Mouse (Mus musculus): ENCODE results near the gene Crygs. TPM values are rescaled to one million over a fixed set of nuclear protein-coding genes. Genes with fewer than 3 reads are reported as not detected.

Crygs gene
- polyA plus RNA-seq, 1 experiment from 2014 or later, result not detected

GRCm38 (mm10) chr16:22820731-22821130, 9.4 kb upstream of the Crygs start:
- Histone ChIP-seq H3K9me3 (ENCODE audit: low read length) (no peaks in the 10 kb centered on the region), H3K9ac (replicated peaks; ENCODE audit: low read depth) (no peak overlapping the region), H3K4me1 (ENCODE audit: insufficient read depth, low read depth, low read length) (no peaks in the 10 kb centered on the region), H3K36me3 (ENCODE audit: insufficient read depth, low read length) (peaks cover 7% of the 10 kb centered on the region; the same call in 1 of the 2 replicates), H3K27ac (ENCODE audit: low read length) (no peak overlapping the region), H3K4me2 (replicated peaks; ENCODE audit: low read depth, low read length) (no peak overlapping the region), H3K4me3 (ENCODE audit: low read depth, low read length) (no peak overlapping the region), H3K27me3 (replicated peaks; ENCODE audit: insufficient read depth, low read length) (no peaks in the 10 kb centered on the region)
- 0 out of 2 replicates have a peak, but pooled peaks have one; percentile 28 for ATAC-seq
- DNase-seq (ENCODE audit: low spot score), result peak; percentile 5
- 43% methylated on average over 8 of the region's 8 CpGs for WGBS
- no peak for TF ChIP-seq EP300 (IDR thresholded peaks at IDR 0.05)
- TF ChIP-seq CTCF (IDR thresholded peaks at IDR 0.05), result peak; percentile 58

- H3K27ac ChIP-seq (ENCODE audit: low read length), result no peak overlapping the region
- H3K4me1 ChIP-seq (ENCODE audit: insufficient read depth, low read depth, low read length), result no peaks in the 10 kb centered on the region
- no peak for ATAC-seq
- H3K9ac ChIP-seq (replicated peaks; ENCODE audit: low read depth), result no peak overlapping the region
- TF ChIP-seq CTCF (IDR thresholded peaks at IDR 0.05) (peak; percentile 75), EP300 (IDR thresholded peaks at IDR 0.05) (no peak)
- H3K9me3 ChIP-seq (ENCODE audit: low read length), result no peaks in the 10 kb centered on the region
- H3K27me3 ChIP-seq (replicated peaks; ENCODE audit: insufficient read depth, low read length), result no peaks in the 10 kb centered on the region
- 10% methylated on average over 17 of the region's 17 CpGs for WGBS
- H3K4me2 ChIP-seq (replicated peaks; ENCODE audit: low read depth, low read length), result peak overlapping the region; percentile 33; the same call in 1 of the 2 replicates
- no peak overlapping the region for H3K4me3 ChIP-seq (ENCODE audit: low read depth, low read length)
- no peaks in the 10 kb centered on the region for H3K36me3 ChIP-seq (ENCODE audit: insufficient read depth, low read length)
- peak; percentile 57 for DNase-seq (ENCODE audit: low spot score)
Observed at GRCm38 (mm10) chr16:22807468-22808070, 3.8 kb downstream of the Crygs start.

GRCm38 (mm10) chr16:22802786-22803185, 8.6 kb downstream of the Crygs start:
- Histone ChIP-seq H3K27ac (ENCODE audit: low read length) (no peak overlapping the region), H3K4me2 (replicated peaks; ENCODE audit: low read depth, low read length) (no peak overlapping the region), H3K36me3 (ENCODE audit: insufficient read depth, low read length) (no peaks in the 10 kb centered on the region), H3K27me3 (replicated peaks; ENCODE audit: insufficient read depth, low read length) (no peaks in the 10 kb centered on the region), H3K4me1 (ENCODE audit: insufficient read depth, low read depth, low read length) (no peaks in the 10 kb centered on the region), H3K9ac (replicated peaks; ENCODE audit: low read depth) (no peak overlapping the region), H3K4me3 (ENCODE audit: low read depth, low read length) (no peak overlapping the region), H3K9me3 (ENCODE audit: low read length) (no peaks in the 10 kb centered on the region)
- no peak for TF ChIP-seq EP300 (IDR thresholded peaks at IDR 0.05)
- TF ChIP-seq CTCF (IDR thresholded peaks at IDR 0.05), result no peak
- DNase-seq (ENCODE audit: low spot score), result no peak
- 79% methylated on average over 7 of the region's 7 CpGs for WGBS
- no peak for ATAC-seq

GRCm38 (mm10) chr16:22800849-22801109, 10.6 kb downstream of the Crygs start:
- Histone ChIP-seq H3K4me1 (ENCODE audit: insufficient read depth, low read depth, low read length) (no peaks in the 10 kb centered on the region), H3K9me3 (ENCODE audit: low read length) (no peaks in the 10 kb centered on the region), H3K27me3 (replicated peaks; ENCODE audit: insufficient read depth, low read length) (no peaks in the 10 kb centered on the region), H3K27ac (ENCODE audit: low read length) (no peak overlapping the region), H3K9ac (replicated peaks; ENCODE audit: low read depth) (no peak overlapping the region), H3K4me3 (ENCODE audit: low read depth, low read length) (no peak overlapping the region), H3K36me3 (ENCODE audit: insufficient read depth, low read length) (no peaks in the 10 kb centered on the region), H3K4me2 (replicated peaks; ENCODE audit: low read depth, low read length) (no peak overlapping the region)
- DNase-seq (ENCODE audit: low spot score) (no peak), ATAC-seq (no peak)
- WGBS, result 59% methylated on average over 5 of the region's 5 CpGs
- TF ChIP-seq EP300 (IDR thresholded peaks at IDR 0.05) (no peak), CTCF (IDR thresholded peaks at IDR 0.05) (no peak)

- no peak overlapping the region for H3K27ac ChIP-seq (ENCODE audit: low read length)
- 57% methylated on average over 6 of the region's 6 CpGs for WGBS
Observed at GRCm38 (mm10) chr16:22800026-22800848, 11.1 kb downstream of the Crygs start.

GRCm38 (mm10) chr16:22798520-22798919, 12.9 kb downstream of the Crygs start:
- ATAC-seq, result no peak
- no peak for TF ChIP-seq EP300 (IDR thresholded peaks at IDR 0.05)
- TF ChIP-seq CTCF (IDR thresholded peaks at IDR 0.05), result no peak
- Histone ChIP-seq H3K36me3 (ENCODE audit: insufficient read depth, low read length) (no peaks in the 10 kb centered on the region), H3K9me3 (ENCODE audit: low read length) (no peaks in the 10 kb centered on the region), H3K27me3 (replicated peaks; ENCODE audit: insufficient read depth, low read length) (no peaks in the 10 kb centered on the region), H3K4me2 (replicated peaks; ENCODE audit: low read depth, low read length) (no peak overlapping the region), H3K27ac (ENCODE audit: low read length) (no peak overlapping the region), H3K4me1 (ENCODE audit: insufficient read depth, low read depth, low read length) (no peaks in the 10 kb centered on the region), H3K4me3 (ENCODE audit: low read depth, low read length) (no peak overlapping the region), H3K9ac (replicated peaks; ENCODE audit: low read depth) (no peak overlapping the region)
- DNase-seq (ENCODE audit: low spot score), result no peak
- 75% methylated on average over 3 of the region's 3 CpGs for WGBS

More at GRCm38 (mm10) chr16:22800026-22800848, 11.1 kb downstream of the Crygs start:
- Histone ChIP-seq H3K4me2 (replicated peaks; ENCODE audit: low read depth, low read length) (no peak overlapping the region), H3K4me1 (ENCODE audit: insufficient read depth, low read depth, low read length) (no peaks in the 10 kb centered on the region), H3K9ac (replicated peaks; ENCODE audit: low read depth) (no peak overlapping the region), H3K36me3 (ENCODE audit: insufficient read depth, low read length) (no peaks in the 10 kb centered on the region), H3K4me3 (ENCODE audit: low read depth, low read length) (no peak overlapping the region), H3K27me3 (replicated peaks; ENCODE audit: insufficient read depth, low read length) (no peaks in the 10 kb centered on the region), H3K9me3 (ENCODE audit: low read length) (no peaks in the 10 kb centered on the region)
- TF ChIP-seq CTCF (IDR thresholded peaks at IDR 0.05) (no peak), EP300 (IDR thresholded peaks at IDR 0.05) (peak; percentile 76)
- DNase-seq (ENCODE audit: low spot score) (peak; percentile 67), ATAC-seq (peak; percentile 89)
